In genomic region chr11:75458628-75459041, GRCm38 (mm10) we compare ENCODE assay signal across 8 mouse cellular contexts. TPM values are rescaled to one million over a fixed set of nuclear protein-coding genes. Genes with fewer than 3 reads are reported as not detected.
DNase-seq lines count a peak whose midpoint lies in the region; ATAC-seq and TF ChIP-seq lines count a peak whose summit lies in the region.

No protein-coding gene starts in this region.

- no peak overlapping the region for H3K4me2 ChIP-seq in heart, embryonic 16.5 days (ENCODE audit: low read depth, low read length)
- H3K4me2 ChIP-seq in midbrain, embryonic 16.5 days (ENCODE audit: low read length): no peak overlapping the region

- no peaks in the 10 kb centered on the region for H3K27me3 ChIP-seq in heart, embryonic 16.5 days (ENCODE audit: control insufficient read depth, insufficient read depth, low read length)
- H3K27me3 ChIP-seq in small intestine, adult 2 months (ENCODE audit: control insufficient read depth, insufficient read depth, low read length): no peaks in the 10 kb centered on the region
- H3K27me3 ChIP-seq in midbrain, embryonic 16.5 days (ENCODE audit: control insufficient read depth, insufficient read depth, low read depth, low read length): peaks cover 2% of the 10 kb centered on the region; the same call in 1 of the 2 replicates

- H3K27ac ChIP-seq in heart, embryonic 16.5 days (ENCODE audit: low read length): peak overlapping the region; percentile 98; the same call in 1 of the 2 replicates
- H3K27ac ChIP-seq in small intestine, adult 2 months (ENCODE audit: insufficient read depth, low read depth, low read length): peak overlapping the region; percentile 100
- H3K27ac ChIP-seq in midbrain, embryonic 16.5 days (ENCODE audit: low read length): no peak overlapping the region

- DNase-seq in adrenal gland, postnatal 10 days: peak; percentile 44
- no peak for DNase-seq in adrenal gland, adult 18-20 months (ENCODE audit: low spot score in 2 of 2)
- peak; percentile 47 to 57 for DNase-seq in spleen, postnatal 36 days (ENCODE audit: low spot score in 2 of 2)
- no peak for DNase-seq in spleen, adult 12 weeks (ENCODE audit: low spot score)

- no peak for ATAC-seq in heart, embryonic 16.5 days (replicated peaks; ENCODE audit: extremely low read depth, insufficient read depth, low FRiP score)
- ATAC-seq in inflammation-experienced regulatory T-cells, adult 6 months: no peak
- ATAC-seq in midbrain, embryonic 16.5 days: no peak

- no peak overlapping the region for H3K4me3 ChIP-seq in heart, embryonic 16.5 days (ENCODE audit: low read length)
- no peak overlapping the region for H3K4me3 ChIP-seq in small intestine, adult 2 months (ENCODE audit: low read depth, low read length)
- H3K4me3 ChIP-seq in midbrain, embryonic 16.5 days (ENCODE audit: low read depth, low read length): no peak overlapping the region

- no peaks in the 10 kb centered on the region for H3K36me3 ChIP-seq in heart, embryonic 16.5 days (ENCODE audit: control insufficient read depth, insufficient read depth)
- peaks cover 4% of the 10 kb centered on the region for H3K36me3 ChIP-seq in small intestine, adult 2 months (ENCODE audit: control insufficient read depth, insufficient read depth, low read length)
- H3K36me3 ChIP-seq in midbrain, embryonic 16.5 days (ENCODE audit: control insufficient read depth, insufficient read depth, low read length): no peaks in the 10 kb centered on the region

- no peak for TF ChIP-seq POLR2A in small intestine, adult 2 months (IDR thresholded peaks at IDR 0.05; ENCODE audit: low read depth, low read length)

- no peaks in the 10 kb centered on the region for H3K9me3 ChIP-seq in heart, embryonic 16.5 days (replicated peaks; ENCODE audit: control insufficient read depth, low read length)
- H3K9me3 ChIP-seq in midbrain, embryonic 16.5 days (replicated peaks; ENCODE audit: control insufficient read depth, low read length, poor library complexity, severe bottlenecking): no peaks in the 10 kb centered on the region

- no peak overlapping the region; the same call in 1 of the 2 replicates for H3K9ac ChIP-seq in heart, embryonic 16.5 days (ENCODE audit: low read length)
- no peak overlapping the region for H3K9ac ChIP-seq in midbrain, embryonic 16.5 days (ENCODE audit: low read depth, low read length)

- no peak for TF ChIP-seq CTCF in small intestine, adult 2 months (IDR thresholded peaks at IDR 0.05; ENCODE audit: extremely low read depth, insufficient read length, insufficient replicate concordance, low read depth, low read length)

- peaks cover 36% of the 10 kb centered on the region for H3K4me1 ChIP-seq in heart, embryonic 16.5 days (ENCODE audit: control insufficient read depth, insufficient read depth, low read length)
- H3K4me1 ChIP-seq in small intestine, adult 2 months (ENCODE audit: control insufficient read depth, insufficient read depth, insufficient read length, low read length): peaks cover 28% of the 10 kb centered on the region
- peaks cover 32% of the 10 kb centered on the region for H3K4me1 ChIP-seq in midbrain, embryonic 16.5 days (ENCODE audit: control insufficient read depth, insufficient read depth, low read length)

- 53% methylated on average over 8 of the region's 8 CpGs for WGBS in heart, embryonic 16.5 days
- WGBS in small intestine, adult 2 months: 74% methylated on average over 8 of the region's 8 CpGs
- WGBS in midbrain, embryonic 16.5 days: 88% methylated on average over 8 of the region's 8 CpGs

RNA-seq across cellular contexts. Expression of gene Tlcd2, which starts 2.9 kb away (rescaled TPM):
- 10 to 100 TPM; 20.9 to 24.6 TPM for total RNA-seq in adrenal gland, postnatal 10 days (2021)
- total RNA-seq in adrenal gland, adult 18-20 months (2021): 1 to 10 TPM; 8.1 to 9.1 TPM
- 11.2 and 12.1 TPM in 2 replicates for polyA plus RNA-seq in heart, embryonic 16.5 days (2015; fragmentation: Nextera tagmentation; extraction: Ambion mirVana)
- 27.9 and 78.8 TPM in 2 replicates for polyA plus RNA-seq in small intestine, adult 2 months (2012; rRNA removed)
- 10 to 100 TPM in 2 of 3 experiments, 1 to 10 TPM in 1; 10.0 to 23.2 (median 21.3) TPM for polyA plus RNA-seq in inflammation-experienced regulatory T-cells, adult 6 months (2017; shearing (Covaris generic))
- 1.9 TPM in 2 replicates for polyA plus RNA-seq in midbrain, embryonic 16.5 days (2015; fragmentation: Nextera tagmentation; extraction: Ambion mirVana)

RNA-seq across cellular contexts. Expression of gene Wdr81, which starts 4.1 kb away (rescaled TPM):
- 10 to 100 TPM; 13.0 to 15.2 TPM for total RNA-seq in adrenal gland, postnatal 10 days (2021)
- 10 to 100 TPM; 11.5 to 15.3 TPM for total RNA-seq in adrenal gland, adult 18-20 months (2021)
- polyA plus RNA-seq in heart, embryonic 16.5 days (2015; fragmentation: Nextera tagmentation; extraction: Ambion mirVana): 3.5 and 4.5 TPM in 2 replicates
- polyA plus RNA-seq in small intestine, adult 2 months (2012; rRNA removed): 8.3 and 18.3 TPM in 2 replicates
- polyA plus RNA-seq in inflammation-experienced regulatory T-cells, adult 6 months (2017; shearing (Covaris generic)): 1 to 10 TPM; 5.1 to 7.9 (median 5.2) TPM
- 7.4 and 7.6 TPM in 2 replicates for polyA plus RNA-seq in midbrain, embryonic 16.5 days (2015; fragmentation: Nextera tagmentation; extraction: Ambion mirVana)

RNA-seq across cellular contexts. Expression of gene Serpinf2, which starts 19.2 kb away (rescaled TPM):
- total RNA-seq in adrenal gland, postnatal 10 days (2021): 100 to 1,000 TPM; 112 to 253 TPM
- total RNA-seq in adrenal gland, adult 18-20 months (2021): not detected
- 0.39 and 0.75 TPM in 2 replicates for polyA plus RNA-seq in heart, embryonic 16.5 days (2015; fragmentation: Nextera tagmentation; extraction: Ambion mirVana)
- 2.0 and 4.3 TPM in 2 replicates for polyA plus RNA-seq in small intestine, adult 2 months (2012; rRNA removed)
- not detected for polyA plus RNA-seq in inflammation-experienced regulatory T-cells, adult 6 months (2017; shearing (Covaris generic))
- polyA plus RNA-seq in midbrain, embryonic 16.5 days (2015; fragmentation: Nextera tagmentation; extraction: Ambion mirVana): not detected in 2 replicates

RNA-seq across cellular contexts. Expression of gene Prpf8, which starts 28.0 kb away (rescaled TPM):
- total RNA-seq in adrenal gland, postnatal 10 days (2021): 100 to 1,000 TPM; 112 to 130 TPM
- total RNA-seq in adrenal gland, adult 18-20 months (2021): 100 to 1,000 TPM; 118 to 147 TPM
- 31.4 and 34.1 TPM in 2 replicates for polyA plus RNA-seq in heart, embryonic 16.5 days (2015; fragmentation: Nextera tagmentation; extraction: Ambion mirVana)
- 23.4 and 44.2 TPM in 2 replicates for polyA plus RNA-seq in small intestine, adult 2 months (2012; rRNA removed)
- polyA plus RNA-seq in inflammation-experienced regulatory T-cells, adult 6 months (2017; shearing (Covaris generic)): 10 to 100 TPM; 37.6 to 48.7 (median 43.8) TPM
- 42.9 and 47.6 TPM in 2 replicates for polyA plus RNA-seq in midbrain, embryonic 16.5 days (2015; fragmentation: Nextera tagmentation; extraction: Ambion mirVana)

RNA-seq across cellular contexts. Expression of gene Serpinf1, which starts 36.1 kb away (rescaled TPM):
- 100 to 1,000 TPM; 121 to 219 TPM for total RNA-seq in adrenal gland, postnatal 10 days (2021)
- total RNA-seq in adrenal gland, adult 18-20 months (2021): 10 to 100 TPM; 13.7 to 28.0 TPM
- polyA plus RNA-seq in heart, embryonic 16.5 days (2015; fragmentation: Nextera tagmentation; extraction: Ambion mirVana): 37.4 and 40.1 TPM in 2 replicates
- polyA plus RNA-seq in small intestine, adult 2 months (2012; rRNA removed): 5.8 and 13.7 TPM in 2 replicates
- polyA plus RNA-seq in inflammation-experienced regulatory T-cells, adult 6 months (2017; shearing (Covaris generic)): 1 to 10 TPM; 3.3 to 5.0 (median 4.9) TPM
- 28.5 and 31.8 TPM in 2 replicates for polyA plus RNA-seq in midbrain, embryonic 16.5 days (2015; fragmentation: Nextera tagmentation; extraction: Ambion mirVana)

Comparison
In these comparisons a context has a peak if more than half of its experiments do, and no peak if none do; other contexts are left out.
1. DNase-seq: peak in adrenal gland, postnatal 10 days (single experiment) and spleen, postnatal 36 days (2 of 2); none in adrenal gland, adult 18-20 months (0 of 2) and spleen, adult 12 weeks (single experiment).